ENCODE assay signal across 26 mouse cellular contexts in the genomic region with DNA sequence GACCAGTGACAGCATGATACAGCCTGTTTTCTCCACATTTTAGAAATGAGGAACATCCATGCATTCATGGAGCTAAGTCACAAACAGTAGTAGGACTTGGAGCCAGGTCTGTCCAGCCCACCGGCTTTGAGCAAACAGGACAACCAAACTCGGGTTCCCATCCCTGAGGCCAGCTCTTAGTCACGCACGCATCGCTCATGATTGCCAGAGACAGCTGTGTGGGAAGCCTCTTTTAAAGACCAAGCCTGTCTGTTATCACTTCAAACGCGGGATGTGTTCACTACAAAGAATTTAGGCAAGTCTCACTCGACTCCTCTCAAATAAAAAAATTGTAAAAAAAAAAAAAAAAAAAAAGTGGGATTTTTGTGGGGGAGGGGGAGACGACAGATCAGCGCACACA.
"Had no signal": no experiment of that assay in that cellular context is flagged by ENCODE, and none has a peak within 500 bp of the region (broad histone marks: within the 10 kb centered on the region; RNA-seq: fewer than 3 reads in every experiment).

No protein-coding gene starts in this region.

- H3K4me3 ChIP-seq: gastrocnemius, adult 2 months; heart, embryonic 13.5 days; heart, embryonic 15.5 days; hindbrain, embryonic 10.5 days; hindbrain, embryonic 12.5 days; intestine, embryonic 15.5 days; layer of hippocampus, adult 2 months; limb, embryonic 13.5 days; limb, embryonic 15.5 days; liver, embryonic 12.5 days had no signal

- ATAC-seq: inflammation-experienced regulatory T-cells, adult 6 months; intestine, embryonic 15.5 days; intestine, postnatal 0 days; liver, embryonic 12.5 days had no signal

- H3K27ac ChIP-seq: gastrocnemius, adult 2 months; heart, embryonic 13.5 days; heart, embryonic 15.5 days; hindbrain, embryonic 10.5 days; hindbrain, embryonic 12.5 days; hindbrain, embryonic 14.5 days; intestine, embryonic 15.5 days; layer of hippocampus, adult 2 months; limb, embryonic 13.5 days; limb, embryonic 15.5 days; liver, embryonic 12.5 days; liver, embryonic 14.5 days had no signal

- H3K4me2 ChIP-seq: heart, embryonic 11.5 days; heart, embryonic 13.5 days; heart, embryonic 15.5 days; hindbrain, embryonic 12.5 days; hindbrain, embryonic 14.5 days; intestine, embryonic 15.5 days; limb, embryonic 13.5 days; limb, embryonic 15.5 days; liver, embryonic 12.5 days had no signal

- H3K27me3 ChIP-seq: heart, embryonic 13.5 days; heart, embryonic 15.5 days; hindbrain, embryonic 12.5 days; intestine, embryonic 15.5 days; limb, embryonic 13.5 days; limb, embryonic 15.5 days; liver, embryonic 12.5 days had no signal

- H3K9ac ChIP-seq: heart, embryonic 13.5 days; heart, embryonic 15.5 days; hindbrain, embryonic 12.5 days; hindbrain, embryonic 14.5 days; intestine, embryonic 15.5 days; limb, embryonic 13.5 days; limb, embryonic 15.5 days; liver, embryonic 12.5 days; liver, embryonic 14.5 days had no signal

- H3K9me3 ChIP-seq: heart, embryonic 13.5 days; heart, embryonic 15.5 days; hindbrain, embryonic 10.5 days; hindbrain, embryonic 12.5 days; intestine, embryonic 15.5 days; limb, embryonic 13.5 days; limb, embryonic 15.5 days; liver, embryonic 12.5 days had no signal

- H3K4me1 ChIP-seq: heart, embryonic 15.5 days; hindbrain, embryonic 10.5 days; hindbrain, embryonic 12.5 days; intestine, embryonic 15.5 days; limb, embryonic 13.5 days; limb, embryonic 15.5 days; liver, embryonic 12.5 days had no signal

- DNase-seq: gastrocnemius, adult 2 months; gastrocnemius, postnatal 10 days; gastrocnemius, postnatal 25 days; heart, adult 18-20 months; heart, postnatal 14 days; heart, postnatal 36 days; kidney, adult 18-20 months; kidney, adult 8-10 months; kidney, postnatal 10 days; kidney, postnatal 25 days; kidney, postnatal 4 days; left cerebral cortex, postnatal 4 days had no signal

- H3K36me3 ChIP-seq: heart, embryonic 13.5 days; heart, embryonic 15.5 days; hindbrain, embryonic 10.5 days; hindbrain, embryonic 12.5 days; intestine, embryonic 15.5 days; limb, embryonic 13.5 days; limb, embryonic 15.5 days; liver, embryonic 12.5 days had no signal
